Mouse (Mus musculus) liver, adult (tissue): Measurements from ENCODE around the gene March5.
A peak's percentile ranks its signal among the peaks of the same experiment; 100 is the strongest.

ENCODE experiments used
- GATA4 ChIP-seq: IDR thresholded peaks from 2 replicates; pipeline ENCODE4 v1.6.1; 2014; ENCODE audit warnings: mild to moderate bottlenecking, low read length; ENCODE audit not compliant: insufficient replicate concordance

The March5 gene

GRCm38 (mm10) chr19:37238651-37239050 lies 31.3 kb downstream of the March5 start:
- no peak for TF ChIP-seq GATA4

- TF ChIP-seq GATA4: no peak
These were observed 31.8 kb downstream of the March5 start for GRCm38 (mm10) chr19:37239096-37239495.

- TF ChIP-seq GATA4: no peak
These were observed 33.9 kb downstream of the March5 start for GRCm38 (mm10) chr19:37241201-37241600.

GRCm38 (mm10) chr19:37242707-37243106 lies 35.4 kb downstream of the March5 start:
- 0 out of 2 replicates have a peak, but pooled peaks have one; percentile 9 for TF ChIP-seq GATA4

- no peak for TF ChIP-seq GATA4
These were observed 39.5 kb downstream of the March5 start for GRCm38 (mm10) chr19:37246859-37247258.

- no peak for TF ChIP-seq GATA4
These were observed 40.9 kb downstream of the March5 start for GRCm38 (mm10) chr19:37248199-37248598.

- no peak for TF ChIP-seq GATA4
These were observed 44.8 kb downstream of the March5 start for GRCm38 (mm10) chr19:37252104-37252503.

- no peak for TF ChIP-seq GATA4
These were observed 48.0 kb downstream of the March5 start for GRCm38 (mm10) chr19:37255321-37255720.

- TF ChIP-seq GATA4: no peak
These were observed 55.0 kb downstream of the March5 start for GRCm38 (mm10) chr19:37262389-37262788.

GRCm38 (mm10) chr19:37263566-37263942 lies 56.2 kb downstream of the March5 start:
- no peak for TF ChIP-seq GATA4

GRCm38 (mm10) chr19:37263943-37264897 lies 56.9 kb downstream of the March5 start:
- TF ChIP-seq GATA4: peak; percentile 17; the same call in 1 of the 2 replicates

GRCm38 (mm10) chr19:37265333-37266103 lies 58.2 kb downstream of the March5 start:
- no peak for TF ChIP-seq GATA4

GRCm38 (mm10) chr19:37269106-37269505 lies 61.8 kb downstream of the March5 start:
- TF ChIP-seq GATA4: no peak
